Mouse (Mus musculus) B cell, adult (primary cell): ENCODE measurements around the gene Slc5a11. TPM values are rescaled to one million over a fixed set of nuclear protein-coding genes. Genes with fewer than 3 reads are reported as not detected.

Experiments used
- total RNA-seq: library from RNA; stranded (reverse); gene quantifications from 4 replicates; pipeline ENCODE4 v1.2.4, GENCODE M21; 2023; ENCODE audit not compliant: inconsistent age

Gene Slc5a11
- not detected in 4 replicates for total RNA-seq

GRCm38 (mm10) chr7:123214365-123215075, at the start of gene Slc5a11:
Gene Slc5a11, plus strand, starts transcription at chr7:123214780.

Other genes starting within 250 kb of the Slc5a11 start
- 157 to 170 TPM (median 160 TPM) in 4 replicates for gene Rbbp6, start 249.1 kb upstream of the Slc5a11 start, total RNA-seq
- gene Tnrc6a, start 90.9 kb upstream of the Slc5a11 start, total RNA-seq: 90.5 to 102 TPM (median 96.7 TPM) in 4 replicates
- 8.8 to 16.5 TPM (median 10.6 TPM) in 4 replicates for gene Lcmt1, start 155.0 kb downstream of the Slc5a11 start, total RNA-seq
- gene Arhgap17, start 155.1 kb downstream of the Slc5a11 start, total RNA-seq: 257 to 290 TPM (median 276 TPM) in 4 replicates
- not detected in 4 replicates for gene Aqp8, start 247.5 kb downstream of the Slc5a11 start, total RNA-seq